Mouse (Mus musculus): ENCODE results near the gene Igfbp2. TPM values are rescaled to one million over a fixed set of nuclear protein-coding genes. Genes with fewer than 3 reads are reported as not detected.

Gene Igfbp2
- polyA plus RNA-seq, 1 experiment from 2014 or later, result 429 TPM

GRCm38 (mm10) chr1:72874287-72875211, 50.2 kb downstream of the Igfbp2 start, which contains the start of gene Igfbp5:
TSS of gene Igfbp5 (minus strand) at chr1:72874884.
- Histone ChIP-seq H3K9me3 (no peaks in the 10 kb centered on the region), H3K27me3 (no peaks in the 10 kb centered on the region), H3K9ac (peak within 1 kb of the TSS; percentile 91), H3K4me1 (peaks cover 33% of the 10 kb centered on the region), H3K4me3 (peak within 1 kb of the TSS; percentile 72), H3K36me3 (no peaks in the 10 kb centered on the region), H3K27ac (peak within 1 kb of the TSS; percentile 95), H3K4me2 (replicated peaks) (peak within 1 kb of the TSS; percentile 77)
- peak; percentile 70 for ATAC-seq (ENCODE audit: insufficient number of reproducible peaks, insufficient read depth, low FRiP score, low TSS enrichment)
- WGBS, result 1% methylated on average over 38 of the region's 38 CpGs

DNA sequence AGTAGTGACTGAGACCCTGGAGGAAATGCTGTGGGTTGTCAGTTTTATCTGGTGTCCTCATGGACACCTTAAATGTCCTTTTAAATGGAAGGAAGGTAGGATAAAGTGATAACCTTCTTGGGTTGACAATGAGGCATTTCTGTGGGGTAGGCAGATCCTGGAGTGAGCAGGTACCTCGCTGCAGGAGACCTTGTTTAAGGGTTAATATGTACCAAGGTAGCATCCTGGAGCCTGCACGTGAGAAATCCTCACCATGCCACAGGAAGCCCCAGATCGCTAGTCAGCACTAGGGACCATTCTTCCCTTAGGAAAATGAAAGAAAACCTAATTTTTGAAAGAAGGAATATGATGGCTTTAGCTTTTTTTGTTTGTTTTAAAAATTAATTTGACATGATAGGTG, 51.4 kb downstream of the Igfbp2 start:
- peak overlapping the region; percentile 95; the same call in 1 of the 2 replicates for H3K27ac ChIP-seq
- peaks cover 27% of the 10 kb centered on the region; the same call in 1 of the 2 replicates for H3K4me1 ChIP-seq
- peak overlapping the region; percentile 77 for H3K4me2 ChIP-seq (replicated peaks)
- H3K9me3 ChIP-seq, result no peaks in the 10 kb centered on the region
- ATAC-seq (ENCODE audit: insufficient number of reproducible peaks, insufficient read depth, low FRiP score, low TSS enrichment), result no peak
- no peaks in the 10 kb centered on the region for H3K27me3 ChIP-seq
- WGBS, result 2% methylated on average over 3 of the region's 3 CpGs
- no peaks in the 10 kb centered on the region for H3K36me3 ChIP-seq
- H3K9ac ChIP-seq, result no peak overlapping the region
- H3K4me3 ChIP-seq, result peak overlapping the region; percentile 72; the same call in 1 of the 2 replicates

DNA sequence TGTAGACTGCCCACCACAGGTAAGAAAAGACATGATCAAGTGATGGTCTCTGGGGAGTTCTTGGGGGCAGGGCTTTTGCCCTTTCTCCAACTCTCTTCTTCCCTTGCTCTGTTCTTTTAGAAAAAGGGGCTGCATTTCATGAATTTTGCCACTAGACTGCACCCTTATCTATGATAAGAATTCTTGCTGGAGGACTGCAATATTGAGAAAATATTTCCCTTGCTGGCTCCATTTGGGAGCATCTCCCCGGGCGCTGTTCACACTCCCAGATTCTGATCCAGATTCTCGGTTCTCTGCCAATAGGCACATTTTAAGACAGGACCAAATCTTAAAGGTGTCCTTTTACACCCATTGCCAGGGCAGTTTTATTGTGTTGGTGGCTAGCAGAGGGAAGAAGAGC, 51.8 kb downstream of the Igfbp2 start:
- peak overlapping the region; percentile 77; the same call in 1 of the 2 replicates for H3K4me2 ChIP-seq (replicated peaks)
- WGBS, result 39% methylated on average over 3 of the region's 3 CpGs
- no peak overlapping the region; the same call in 1 of the 2 replicates for H3K4me3 ChIP-seq
- H3K9ac ChIP-seq, result no peak overlapping the region
- ATAC-seq (ENCODE audit: insufficient number of reproducible peaks, insufficient read depth, low FRiP score, low TSS enrichment), result no peak
- no peaks in the 10 kb centered on the region for H3K27me3 ChIP-seq
- H3K36me3 ChIP-seq, result no peaks in the 10 kb centered on the region
- H3K4me1 ChIP-seq, result peaks cover 26% of the 10 kb centered on the region; the same call in 1 of the 2 replicates
- H3K9me3 ChIP-seq, result no peaks in the 10 kb centered on the region
- 0 out of 2 replicates have a peak overlapping the region, but pooled peaks have one; percentile 38 for H3K27ac ChIP-seq

- Histone ChIP-seq H3K4me1 (peaks cover 26% of the 10 kb centered on the region; the same call in 1 of the 2 replicates), H3K36me3 (no peaks in the 10 kb centered on the region), H3K4me2 (replicated peaks) (peak overlapping the region; percentile 14), H3K27me3 (no peaks in the 10 kb centered on the region), H3K27ac (peak overlapping the region; percentile 43), H3K9ac (no peak overlapping the region), H3K9me3 (no peaks in the 10 kb centered on the region), H3K4me3 (no peak overlapping the region)
- no peak for ATAC-seq (ENCODE audit: insufficient number of reproducible peaks, insufficient read depth, low FRiP score, low TSS enrichment)
- WGBS, result 0% methylated on average over 3 of the region's 3 CpGs
These were observed 53.6 kb downstream of the Igfbp2 start for GRCm38 (mm10) chr1:72877892-72878291.

- ATAC-seq (ENCODE audit: insufficient number of reproducible peaks, insufficient read depth, low FRiP score, low TSS enrichment), result no peak
- Histone ChIP-seq H3K4me1 (peaks cover 23% of the 10 kb centered on the region; the same call in 1 of the 2 replicates), H3K4me3 (no peak overlapping the region), H3K27ac (peak overlapping the region; percentile 43), H3K36me3 (no peaks in the 10 kb centered on the region), H3K9ac (no peak overlapping the region), H3K9me3 (no peaks in the 10 kb centered on the region), H3K4me2 (replicated peaks) (peak overlapping the region; percentile 14), H3K27me3 (no peaks in the 10 kb centered on the region)
- 35% methylated on average over 25 of the region's 25 CpGs for WGBS
These were observed 54.4 kb downstream of the Igfbp2 start for GRCm38 (mm10) chr1:72878473-72879318.

DNA sequence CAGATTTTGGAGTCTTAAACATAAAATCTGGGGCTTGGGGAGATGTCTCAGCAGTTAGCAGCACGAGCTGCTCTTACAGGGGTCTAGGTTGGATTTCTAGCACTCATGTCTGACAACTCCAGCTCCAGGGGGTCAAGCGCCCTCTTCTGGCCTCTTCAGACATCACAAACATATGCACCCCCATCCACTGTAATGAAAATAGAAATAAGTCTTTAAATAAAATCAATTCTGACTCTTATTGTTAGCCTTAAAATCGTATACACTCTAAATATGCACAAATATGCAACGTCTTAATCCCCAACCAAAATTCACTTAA, 55.0 kb downstream of the Igfbp2 start:
- Histone ChIP-seq H3K36me3 (no peaks in the 10 kb centered on the region), H3K27ac (peak overlapping the region; percentile 43), H3K4me2 (replicated peaks) (peak overlapping the region; percentile 14; the same call in 1 of the 2 replicates), H3K27me3 (no peaks in the 10 kb centered on the region), H3K4me3 (no peak overlapping the region), H3K4me1 (peaks cover 23% of the 10 kb centered on the region; the same call in 1 of the 2 replicates), H3K9ac (no peak overlapping the region), H3K9me3 (no peaks in the 10 kb centered on the region)
- 51% methylated on average over 4 of the region's 4 CpGs for WGBS
- ATAC-seq (ENCODE audit: insufficient number of reproducible peaks, insufficient read depth, low FRiP score, low TSS enrichment), result no peak

DNA sequence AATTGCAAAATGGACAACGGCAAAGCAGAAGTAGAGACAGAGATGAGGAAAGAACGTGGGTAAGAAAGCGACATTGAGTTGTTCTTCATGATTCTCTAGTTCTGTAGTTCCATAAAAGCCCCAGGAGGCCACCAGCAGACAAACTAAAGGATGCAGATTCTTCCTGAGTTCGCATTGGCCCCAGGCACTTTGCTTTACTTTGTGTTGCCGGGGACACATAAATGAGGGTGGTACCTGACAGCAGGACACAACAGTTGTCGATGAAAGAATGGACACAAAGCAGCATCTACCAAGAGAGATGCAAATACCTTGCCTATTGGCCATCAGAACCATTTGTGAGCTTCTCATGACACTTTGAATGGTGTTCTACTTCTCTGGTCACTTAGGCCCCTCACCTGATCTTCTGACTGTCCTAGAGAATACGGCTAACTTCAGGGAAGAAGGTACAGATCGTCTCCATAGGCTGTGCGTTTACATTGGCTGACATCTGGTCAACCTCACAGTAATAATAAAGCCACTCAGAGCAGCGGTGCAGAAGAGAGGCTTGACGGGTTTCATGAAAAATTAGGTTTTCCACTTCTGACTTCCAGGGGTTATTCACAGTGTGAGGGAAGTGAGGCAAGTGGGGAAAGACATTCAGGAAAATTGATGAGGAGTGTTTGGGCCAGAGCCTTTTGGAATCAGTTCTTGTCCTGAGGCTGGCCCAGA, 61.0 kb downstream of the Igfbp2 start:
- 84% methylated on average over 11 of the region's 11 CpGs for WGBS
- H3K4me3 ChIP-seq, result no peak overlapping the region
- H3K9me3 ChIP-seq, result no peaks in the 10 kb centered on the region
- no peak for ATAC-seq (ENCODE audit: insufficient number of reproducible peaks, insufficient read depth, low FRiP score, low TSS enrichment)
- no peaks in the 10 kb centered on the region for H3K4me1 ChIP-seq
- no peaks in the 10 kb centered on the region for H3K36me3 ChIP-seq
- H3K27ac ChIP-seq, result no peak overlapping the region
- no peak overlapping the region for H3K4me2 ChIP-seq (replicated peaks)
- no peaks in the 10 kb centered on the region for H3K27me3 ChIP-seq
- no peak overlapping the region for H3K9ac ChIP-seq

DNA sequence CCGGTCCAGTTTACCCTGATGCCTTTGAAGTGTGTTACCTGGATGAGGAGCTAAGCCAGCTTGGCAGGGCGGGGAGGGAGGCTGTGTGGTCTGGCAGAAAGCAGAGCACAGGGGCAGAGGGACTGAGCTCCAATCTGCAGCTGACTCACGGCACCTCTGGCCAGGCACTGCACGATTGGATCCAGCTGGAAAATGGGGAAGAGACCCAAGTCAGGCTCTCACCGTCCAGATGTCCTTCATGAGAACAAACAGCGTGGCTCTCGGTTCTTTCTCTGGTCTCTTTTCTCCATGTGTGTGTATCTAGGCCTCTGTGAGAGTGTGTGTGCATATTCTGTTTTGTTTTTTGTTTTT, 61.5 kb downstream of the Igfbp2 start:
- no peaks in the 10 kb centered on the region for H3K9me3 ChIP-seq
- H3K4me3 ChIP-seq, result no peak overlapping the region
- no peak overlapping the region for H3K4me2 ChIP-seq (replicated peaks)
- no peaks in the 10 kb centered on the region for H3K36me3 ChIP-seq
- H3K9ac ChIP-seq, result no peak overlapping the region
- H3K27me3 ChIP-seq, result no peaks in the 10 kb centered on the region
- no peak overlapping the region for H3K27ac ChIP-seq
- H3K4me1 ChIP-seq, result no peaks in the 10 kb centered on the region
- ATAC-seq (ENCODE audit: insufficient number of reproducible peaks, insufficient read depth, low FRiP score, low TSS enrichment), result no peak
- 57% methylated on average over 7 of the region's 7 CpGs for WGBS

- WGBS, result 53% methylated on average over 1 of the region's 1 CpGs
- no peaks in the 10 kb centered on the region for H3K4me1 ChIP-seq
- no peak overlapping the region for H3K4me2 ChIP-seq (replicated peaks)
- H3K27ac ChIP-seq, result no peak overlapping the region
- H3K9ac ChIP-seq, result no peak overlapping the region
- H3K4me3 ChIP-seq, result no peak overlapping the region
- no peaks in the 10 kb centered on the region for H3K27me3 ChIP-seq
- ATAC-seq (ENCODE audit: insufficient number of reproducible peaks, insufficient read depth, low FRiP score, low TSS enrichment), result no peak
- no peaks in the 10 kb centered on the region for H3K36me3 ChIP-seq
- no peaks in the 10 kb centered on the region for H3K9me3 ChIP-seq
These were observed 63.6 kb downstream of the Igfbp2 start for GRCm38 (mm10) chr1:72887910-72888309.

DNA sequence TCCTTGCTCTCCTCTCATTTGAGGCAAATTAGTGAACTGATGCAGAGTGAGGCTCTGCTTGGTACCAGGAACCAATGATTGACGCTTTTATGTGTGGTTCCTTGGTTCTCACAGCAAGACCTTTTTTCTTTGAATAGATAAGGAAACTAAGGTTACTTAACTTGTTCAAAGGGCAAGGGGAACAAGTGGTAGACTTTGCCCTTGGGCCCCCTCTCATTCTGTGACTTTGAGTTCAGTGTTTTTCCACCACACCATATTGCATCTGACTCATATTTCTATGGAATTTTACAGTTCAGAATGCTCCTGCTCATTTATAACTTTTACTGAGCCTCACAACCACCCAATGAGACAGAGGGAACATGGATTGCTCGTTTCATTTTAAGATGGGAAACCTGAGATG, 71.5 kb downstream of the Igfbp2 start:
- Histone ChIP-seq H3K27me3 (no peaks in the 10 kb centered on the region), H3K9ac (no peak overlapping the region), H3K4me1 (no peaks in the 10 kb centered on the region), H3K4me2 (replicated peaks) (no peak overlapping the region), H3K4me3 (no peak overlapping the region), H3K9me3 (no peaks in the 10 kb centered on the region), H3K27ac (no peak overlapping the region), H3K36me3 (no peaks in the 10 kb centered on the region)
- WGBS, result 82% methylated on average over 2 of the region's 2 CpGs
- no peak for ATAC-seq (ENCODE audit: insufficient number of reproducible peaks, insufficient read depth, low FRiP score, low TSS enrichment)
